Mouse (Mus musculus) limb, embryonic 14.5 days (tissue): ENCODE measurements around the gene Apc2. TPM values are rescaled to one million over a fixed set of nuclear protein-coding genes. Genes with fewer than 3 reads are reported as not detected.
A peak's percentile ranks its signal among the peaks of the same experiment; 100 is the strongest.

Source experiments
- ATAC-seq: fragments of 200-750 bp; cut with Nextera tagmentation; 2 replicates; pipeline ENCODE4 v1.8.0; 2017; ENCODE audit warnings: low read depth, moderate number of reproducible peaks, moderate TSS enrichment; ENCODE audit not compliant: low FRiP score
- DNase-seq: peaks from one replicate; pipeline ENCODE4 v3.0.0-alpha.2; 2015; ENCODE audit warnings: low spot score
- H3K27ac ChIP-seq: fragments of 300-500 bp; sonication (generic); replicated peaks from 2 replicates; pipeline ENCODE4 v1.5.1; 2014; ENCODE audit warnings: low read depth, mild to moderate bottlenecking, low read length, moderate library complexity, mixed read lengths
- H3K27me3 ChIP-seq: fragments of 300-500 bp; sonication (generic); 2 replicates; pipeline ENCODE4 v1.6.1; 2014; ENCODE audit warnings: low read length, mixed read lengths; ENCODE audit not compliant: control insufficient read depth, insufficient read depth
- H3K36me3 ChIP-seq: fragments of 300-500 bp; sonication (generic); 2 replicates; pipeline ENCODE4 v1.6.1; 2014; ENCODE audit warnings: mild to moderate bottlenecking, low read length, moderate library complexity, mixed read lengths; ENCODE audit not compliant: control insufficient read depth, insufficient read depth
- H3K4me1 ChIP-seq: fragments of 300-500 bp; sonication (generic); 2 replicates; pipeline ENCODE4 v1.6.1; 2014; ENCODE audit warnings: antibody characterized with exemption, low read length, mixed read lengths; ENCODE audit not compliant: control insufficient read depth, insufficient read depth
- H3K4me2 ChIP-seq: fragments of 300-500 bp; sonication (generic); replicated peaks from 2 replicates; pipeline ENCODE4 v1.6.1; 2014; ENCODE audit warnings: low read depth, mild to moderate bottlenecking, low read length, moderate library complexity; ENCODE audit not compliant: severe bottlenecking
- H3K4me3 ChIP-seq: fragments of 300-500 bp; sonication (generic); replicated peaks from 2 replicates; pipeline ENCODE4 v1.5.1; 2014; ENCODE audit warnings: low read length
- H3K9ac ChIP-seq: fragments of 300-500 bp; sonication (generic); 2 replicates; pipeline ENCODE4 v1.6.1; 2014; ENCODE audit warnings: mild to moderate bottlenecking, low read depth, low read length, moderate library complexity; ENCODE audit not compliant: severe bottlenecking
- H3K9me3 ChIP-seq: fragments of 300-500 bp; sonication (generic); 2 replicates; pipeline ENCODE4 v1.6.1; 2016; ENCODE audit warnings: low read length; ENCODE audit not compliant: control insufficient read depth
- POLR2A ChIP-seq: fragments of 200-500 bp; IDR thresholded peaks from 2 replicates; pipeline ENCODE4 v1.8.0; 2012; ENCODE audit warnings: inconsistent platforms, mild to moderate bottlenecking, moderate library complexity, borderline replicate concordance; ENCODE audit not compliant: insufficient read depth, insufficient read length; ENCODE audit errors: extremely low read depth
- WGBS: fragments of 180-500 bp; shearing (Covaris S2); extraction: QIAGEN DNeasy Blood & Tissue Kit; methylation state at CpG from one replicate; pipeline ENCODE4 v1.1.7; 2014; 5-methylcytosine and 5-hydroxymethylcytosine counted together
- polyA plus RNA-seq, 2 experiments: library from polyadenylated mRNA; depleted of rRNA in 1 of 2; stranded (reverse) in 1 of 2; unstranded in 1 of 2; fragments of >200 nt; fragmentation: Nextera tagmentation in 1 of 2; extraction: Ambion mirVana in 1 of 2; gene quantifications; 2 replicates each; pipeline versions ENCODE4 v1.2.1 to v1.2.3; 2012 to 2014

The Apc2 gene
- polyA plus RNA-seq, 2 experiments = 1.5 to 2.5 TPM

GRCm38 (mm10) chr10:80260642-80261584 is 34.9 kb upstream of the Apc2 start, which contains the start of the genes Gamt and Dazap1:
Gene Gamt (minus strand): TSS chr10:80261012.
Gene Dazap1 (plus strand): TSS chr10:80261486.
- DNase-seq (peak; percentile 98), ATAC-seq (peak; percentile 87)
- Histone ChIP-seq H3K27ac (peak within 1 kb of the TSS; percentile 95), H3K4me2 (peak within 1 kb of the TSS; percentile 90), H3K4me1 (peaks cover 17% of the 10 kb centered on the region), H3K27me3 (no peaks in the 10 kb centered on the region), H3K36me3 (peaks cover 29% of the 10 kb centered on the region), H3K4me3 (peak within 1 kb of the TSS; percentile 53), H3K9ac (peak within 1 kb of the TSS; percentile 50), H3K9me3 (no peaks in the 10 kb centered on the region)
- under 1% methylated on average over 44 of the region's 49 CpGs for WGBS
- peak; percentile 52; the same call in 1 of the 2 replicates for TF ChIP-seq POLR2A

GRCm38 (mm10) chr10:80261585-80261968 is 34.2 kb upstream of the Apc2 start:
- WGBS = 2% methylated on average over 14 of the region's 14 CpGs
- peak overlapping the region; percentile 50 for H3K9ac ChIP-seq
- no peak for TF ChIP-seq POLR2A
- H3K27me3 ChIP-seq = no peaks in the 10 kb centered on the region
- peaks cover 22% of the 10 kb centered on the region for H3K4me1 ChIP-seq
- peak overlapping the region; percentile 53 for H3K4me3 ChIP-seq
- peak; percentile 60 for ATAC-seq
- no peaks in the 10 kb centered on the region for H3K9me3 ChIP-seq
- DNase-seq = peak; percentile 96
- peak overlapping the region; percentile 90 for H3K4me2 ChIP-seq
- H3K27ac ChIP-seq = peak overlapping the region; percentile 95
- H3K36me3 ChIP-seq = peaks cover 22% of the 10 kb centered on the region

DNA sequence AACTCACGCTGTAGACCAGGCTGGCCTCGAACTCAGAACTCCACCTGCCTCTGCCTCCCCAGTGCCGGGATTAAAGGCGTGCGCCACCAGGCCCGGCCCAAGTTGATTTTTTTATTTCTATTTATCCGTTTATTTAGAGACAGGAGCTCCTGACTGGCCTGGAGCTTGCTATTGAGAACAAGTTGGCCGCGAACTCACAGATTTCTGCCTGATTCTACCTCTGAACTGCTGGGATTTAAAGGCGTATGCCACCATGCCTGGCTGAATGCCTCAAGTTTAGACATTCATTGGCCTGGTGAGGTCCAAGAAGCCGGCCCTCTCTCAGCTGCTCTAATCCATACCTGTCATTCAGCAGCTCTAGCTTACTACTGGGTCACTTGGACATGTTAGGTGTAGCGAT is 33.6 kb upstream of the Apc2 start:
- H3K27ac ChIP-seq = no peak overlapping the region
- peaks cover 28% of the 10 kb centered on the region for H3K4me1 ChIP-seq
- H3K9ac ChIP-seq = no peak overlapping the region

DNA sequence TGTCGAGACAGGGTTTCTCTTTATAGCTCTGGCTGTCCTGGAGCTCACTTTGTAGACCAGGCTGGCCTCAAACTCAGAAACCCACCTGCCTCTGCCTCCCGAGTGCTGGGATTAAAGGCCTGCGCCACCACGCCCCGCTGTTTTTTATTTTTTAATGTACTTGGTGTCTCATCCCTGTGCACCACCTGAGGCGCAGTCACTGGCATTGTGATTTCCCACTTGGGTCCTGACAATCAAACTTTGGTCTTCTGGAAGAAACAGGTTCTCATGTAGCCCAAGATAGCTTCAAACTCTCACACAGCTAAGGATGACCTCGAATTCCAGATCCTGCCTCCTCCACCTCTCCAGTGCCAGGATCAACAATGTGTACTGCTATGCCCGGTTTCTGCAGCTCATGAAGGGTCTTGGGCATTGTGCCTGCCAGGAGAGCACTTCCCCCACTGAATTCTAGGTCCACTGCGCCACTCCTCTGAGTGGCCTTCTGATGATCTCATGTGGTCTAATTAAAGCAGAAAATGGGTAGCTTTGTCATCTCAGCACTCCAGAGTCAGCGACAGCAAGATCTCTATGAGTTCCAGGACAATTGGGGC is 32.9 kb upstream of the Apc2 start:
- no peak overlapping the region for H3K27ac ChIP-seq
- DNase-seq (no peak), ATAC-seq (no peak)
- no peak overlapping the region for H3K9ac ChIP-seq
- H3K27me3 ChIP-seq = no peaks in the 10 kb centered on the region
- H3K9me3 ChIP-seq = no peaks in the 10 kb centered on the region
- peaks cover 23% of the 10 kb centered on the region for H3K36me3 ChIP-seq
- no peak overlapping the region for H3K4me2 ChIP-seq
- no peak overlapping the region for H3K4me3 ChIP-seq
- TF ChIP-seq POLR2A = no peak
- WGBS = 93% methylated on average over 10 of the region's 10 CpGs
- peaks cover 35% of the 10 kb centered on the region for H3K4me1 ChIP-seq

More for the DNA sequence above, 33.6 kb upstream of the Apc2 start:
- Histone ChIP-seq H3K9me3 (no peaks in the 10 kb centered on the region), H3K4me2 (peak overlapping the region; percentile 90), H3K27me3 (no peaks in the 10 kb centered on the region), H3K36me3 (peaks cover 21% of the 10 kb centered on the region), H3K4me3 (peak overlapping the region; percentile 53)
- ATAC-seq (no peak), DNase-seq (no peak)
- 79% methylated on average over 12 of the region's 12 CpGs for WGBS
- TF ChIP-seq POLR2A = no peak
